Mouse (Mus musculus) liver, postnatal 0 days (tissue): Measurements from ENCODE around the gene Sez6l. TPM values are rescaled to one million over a fixed set of nuclear protein-coding genes. Genes with fewer than 3 reads are reported as not detected.
A peak's percentile ranks its signal among the peaks of the same experiment; 100 is the strongest.
"Not testable (repeated sequence)": the region's sequence is repeated elsewhere in the genome, so short reads cannot be mapped to it uniquely, and the experiment has no call there.

Experiments used
- ATAC-seq: fragments of 200-750 bp; cut with Nextera tagmentation; 2 replicates; pipeline ENCODE4 v1.8.0; 2017; ENCODE audit warnings: mild to moderate bottlenecking, moderate library complexity
- DNase-seq: peaks from one replicate; pipeline ENCODE4 v3.0.0-alpha.2; 2016
- H3K27ac ChIP-seq: fragments of 300-500 bp; sonication (generic); 2 replicates; pipeline ENCODE4 v1.5.1; 2014; ENCODE audit warnings: antibody characterized with exemption, moderate library complexity, mild to moderate bottlenecking, low read depth
- H3K27me3 ChIP-seq: fragments of 300-500 bp; sonication (generic); 2 replicates; pipeline ENCODE4 v1.6.1; 2014; ENCODE audit warnings: low read length, control low read depth, mixed read lengths; ENCODE audit not compliant: insufficient read depth
- H3K36me3 ChIP-seq: fragments of 300-500 bp; sonication (generic); replicated peaks from 2 replicates; pipeline ENCODE4 v1.6.1; 2014; ENCODE audit warnings: mild to moderate bottlenecking, control low read depth, low read length, moderate library complexity, mixed read lengths; ENCODE audit not compliant: insufficient read depth
- H3K4me1 ChIP-seq: fragments of 300-500 bp; sonication (generic); 2 replicates; pipeline ENCODE4 v1.6.1; 2014; ENCODE audit warnings: antibody characterized with exemption, mild to moderate bottlenecking, control low read depth; ENCODE audit not compliant: insufficient read depth
- H3K4me2 ChIP-seq: fragments of 300-500 bp; sonication (generic); 2 replicates; pipeline ENCODE4 v1.6.1; 2014; ENCODE audit warnings: low read depth, mild to moderate bottlenecking, low read length, moderate library complexity, mixed read lengths
- H3K4me3 ChIP-seq: fragments of 300-500 bp; sonication (generic); 2 replicates; pipeline ENCODE4 v1.5.1; 2014; ENCODE audit warnings: low read depth, low read length
- H3K9ac ChIP-seq: fragments of 300-500 bp; sonication (generic); replicated peaks from 2 replicates; pipeline ENCODE4 v1.6.1; 2014; ENCODE audit warnings: mild to moderate bottlenecking, moderate library complexity
- H3K9me3 ChIP-seq: fragments of 300-500 bp; sonication (generic); 2 replicates; pipeline ENCODE4 v1.6.1; 2016; ENCODE audit warnings: mild to moderate bottlenecking, control low read depth, low read length, mixed read lengths
- CTCF ChIP-seq: sonication (generic); IDR thresholded peaks from 2 replicates; pipeline ENCODE4 v1.5.1; 2016; ENCODE audit warnings: antibody characterized with exemption, low read depth
- EP300 ChIP-seq: IDR thresholded peaks from 2 replicates; pipeline ENCODE4 v1.6.1; 2016; ENCODE audit warnings: antibody characterized with exemption, low read depth, mild to moderate bottlenecking
- WGBS: fragments of 180-500 bp; shearing (Covaris S2); extraction: QIAGEN DNeasy Blood & Tissue Kit; methylation state at CpG from one replicate; pipeline ENCODE4 v1.1.7; 2014; ENCODE audit not compliant: insufficient replicate concordance; 5-methylcytosine and 5-hydroxymethylcytosine counted together
- polyA plus RNA-seq: library from polyadenylated mRNA; unstranded; fragments of >200 nt; fragmentation: Nextera tagmentation; extraction: Ambion mirVana; gene quantifications from 2 replicates; pipeline ENCODE4 v1.2.1, GENCODE M21; 2015

Gene Sez6l
- polyA plus RNA-seq, 1 experiment from 2014 or later = not detected

GRCm38 (mm10) chr5:112427283-112427682 lies 149.7 kb downstream of the Sez6l start:
- peak; percentile 68 for DNase-seq
- Histone ChIP-seq H3K4me2 (no peak overlapping the region), H3K27me3 (peaks cover 16% of the 10 kb centered on the region; the same call in 1 of the 2 replicates), H3K4me1 (no peaks in the 10 kb centered on the region), H3K36me3 (no peaks in the 10 kb centered on the region), H3K4me3 (no peak overlapping the region), H3K27ac (no peak overlapping the region), H3K9me3 (no peaks in the 10 kb centered on the region), H3K9ac (no peak overlapping the region)
- ATAC-seq = no peak
- TF ChIP-seq EP300 (no peak), CTCF (peak; percentile 79)
- 54% methylated on average over 2 of the region's 2 CpGs for WGBS

DNA sequence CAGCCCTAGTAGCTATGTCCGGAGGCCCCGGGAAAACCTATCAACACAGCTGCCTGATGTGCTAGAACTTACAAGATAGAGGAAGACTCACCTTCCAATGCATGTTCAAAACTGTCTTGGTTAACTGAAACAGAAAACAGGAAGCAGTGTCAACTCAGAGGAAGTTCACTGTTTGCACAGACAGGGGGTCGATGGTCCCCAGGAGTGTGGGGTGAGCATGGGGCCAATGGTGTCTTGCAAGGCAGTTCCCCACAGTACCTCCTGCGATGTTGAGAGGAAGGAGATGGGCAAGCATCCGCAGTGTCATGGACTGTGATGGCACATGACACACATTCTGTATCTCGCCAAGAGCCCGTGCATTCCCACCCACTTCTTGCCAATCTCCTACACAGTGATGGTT lies 150.3 kb downstream of the Sez6l start:
- Histone ChIP-seq H3K36me3 (no peaks in the 10 kb centered on the region), H3K27ac (no peak overlapping the region), H3K4me1 (no peaks in the 10 kb centered on the region), H3K4me2 (no peak overlapping the region), H3K27me3 (peaks cover 10% of the 10 kb centered on the region; the same call in 1 of the 2 replicates), H3K4me3 (no peak overlapping the region), H3K9ac (no peak overlapping the region), H3K9me3 (no peaks in the 10 kb centered on the region)
- no peak for TF ChIP-seq CTCF
- TF ChIP-seq EP300 = no peak
- DNase-seq (no peak), ATAC-seq (no peak)
- WGBS = 39% methylated on average over 7 of the region's 7 CpGs

DNA sequence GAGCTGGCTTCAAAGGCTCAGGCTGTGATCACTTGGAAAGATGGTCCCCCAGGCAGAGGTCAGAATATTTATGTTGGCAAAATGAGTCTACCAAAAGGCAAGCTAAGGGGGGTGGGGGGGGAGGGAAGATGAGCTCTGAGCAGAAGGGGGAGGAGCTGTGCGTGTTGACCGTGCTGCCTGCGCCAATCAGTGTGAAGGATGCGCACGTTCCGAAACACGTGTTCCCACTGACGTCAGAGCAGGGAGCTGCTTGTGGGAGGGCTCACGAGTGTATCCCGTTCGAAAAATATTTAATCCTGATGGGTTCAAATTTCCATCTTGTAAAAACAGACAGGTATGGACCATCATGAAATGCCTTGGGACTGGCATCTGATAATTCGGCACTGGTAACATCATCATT lies 157.4 kb downstream of the Sez6l start:
- H3K9me3 ChIP-seq = no peaks in the 10 kb centered on the region
- H3K36me3 ChIP-seq = no peaks in the 10 kb centered on the region
- no peak for ATAC-seq
- no peak overlapping the region for H3K4me3 ChIP-seq
- DNase-seq = no peak
- H3K27ac ChIP-seq = no peak overlapping the region
- no peak overlapping the region for H3K9ac ChIP-seq
- 31% methylated on average over 12 of the region's 12 CpGs for WGBS
- no peaks in the 10 kb centered on the region for H3K27me3 ChIP-seq
- TF ChIP-seq EP300 (no peak), CTCF (no peak)
- H3K4me2 ChIP-seq = no peak overlapping the region
- no peaks in the 10 kb centered on the region for H3K4me1 ChIP-seq

- no peaks in the 10 kb centered on the region for H3K36me3 ChIP-seq
- no peak overlapping the region for H3K4me2 ChIP-seq
- H3K4me1 ChIP-seq = no peaks in the 10 kb centered on the region
- H3K27me3 ChIP-seq = no peaks in the 10 kb centered on the region
- DNase-seq (no peak), ATAC-seq (no peak)
- WGBS = 49% methylated on average over 4 of the region's 4 CpGs
- H3K9ac ChIP-seq = no peak overlapping the region
- no peak overlapping the region for H3K27ac ChIP-seq
- H3K9me3 ChIP-seq = no peaks in the 10 kb centered on the region
- no peak for TF ChIP-seq EP300
- TF ChIP-seq CTCF = no peak
- H3K4me3 ChIP-seq = no peak overlapping the region
Measured at GRCm38 (mm10) chr5:112418023-112418422, 159.0 kb downstream of the Sez6l start.

DNA sequence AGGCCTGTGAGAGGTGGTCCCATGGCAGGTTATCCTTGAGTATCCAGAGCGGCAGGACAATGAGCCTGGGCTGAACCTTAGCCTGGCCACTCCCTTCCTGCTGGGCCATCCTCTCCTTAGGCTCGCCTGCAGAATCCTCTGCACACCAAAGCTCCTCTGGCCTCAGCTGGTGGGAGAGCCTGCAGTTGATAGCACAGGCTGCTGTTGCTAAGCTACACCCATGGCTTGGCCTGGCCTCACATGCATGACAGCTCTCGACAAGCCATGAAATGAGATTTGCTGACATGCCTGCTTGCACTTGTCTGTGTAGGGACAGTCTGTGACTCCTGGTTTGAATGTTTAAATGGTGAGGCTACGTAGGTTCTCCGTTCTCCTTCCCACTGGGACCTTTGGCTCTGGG lies 160.3 kb downstream of the Sez6l start:
- WGBS = 66% methylated on average over 5 of the region's 5 CpGs
- no peak overlapping the region for H3K4me2 ChIP-seq

GRCm38 (mm10) chr5:112412781-112413180 lies 164.2 kb downstream of the Sez6l start:
- H3K4me3 ChIP-seq, H3K9me3 ChIP-seq, H3K27me3 ChIP-seq, H3K27ac ChIP-seq, H3K4me1 ChIP-seq, H3K4me2 ChIP-seq, H3K9ac ChIP-seq, DNase-seq, ATAC-seq, H3K36me3 ChIP-seq: not testable (repeated sequence)
- 69% methylated on average over 4 of the region's 4 CpGs for WGBS

More for the DNA sequence above, 160.3 kb downstream of the Sez6l start:
- H3K9ac ChIP-seq = no peak overlapping the region
- no peaks in the 10 kb centered on the region for H3K36me3 ChIP-seq
- no peaks in the 10 kb centered on the region for H3K4me1 ChIP-seq
- H3K27ac ChIP-seq = no peak overlapping the region
- no peak for DNase-seq
- H3K27me3 ChIP-seq = 0 out of 2 replicates have a peak, but pooled peaks cover 4% of the 10 kb centered on the region
- H3K4me3 ChIP-seq = no peak overlapping the region
- TF ChIP-seq EP300 = no peak
- TF ChIP-seq CTCF = no peak
- H3K9me3 ChIP-seq = no peaks in the 10 kb centered on the region
- no peak for ATAC-seq
